Mouse (Mus musculus) stomach, postnatal 0 days (tissue): Measurements from ENCODE around the gene Gfra4. TPM values are rescaled to one million over a fixed set of nuclear protein-coding genes. Genes with fewer than 3 reads are reported as not detected.

Experiments used
- ATAC-seq: fragments of 200-750 bp; cut with Nextera tagmentation; 2 replicates; pipeline ENCODE4 v1.8.0; 2017; ENCODE audit not compliant: low FRiP score, low TSS enrichment
- DNase-seq: peaks from one replicate; pipeline ENCODE4 v3.0.0-alpha.2; 2016; ENCODE audit warnings: low spot score
- H3K27ac ChIP-seq: fragments of 300-500 bp; sonication (generic); replicated peaks from 2 replicates; pipeline ENCODE4 v1.5.1; 2014; ENCODE audit warnings: mild to moderate bottlenecking, control low read depth
- H3K27me3 ChIP-seq: fragments of 300-500 bp; sonication (generic); 2 replicates; pipeline ENCODE4 v1.6.1; 2014; ENCODE audit warnings: low read length; ENCODE audit not compliant: control insufficient read depth, insufficient read depth
- H3K36me3 ChIP-seq: fragments of 300-500 bp; sonication (generic); 2 replicates; pipeline ENCODE4 v1.6.1; 2014; ENCODE audit warnings: low read length, mixed read lengths; ENCODE audit not compliant: control insufficient read depth, insufficient read depth
- H3K4me1 ChIP-seq: fragments of 300-500 bp; sonication (generic); replicated peaks from 2 replicates; pipeline ENCODE4 v1.6.1; 2014; ENCODE audit warnings: antibody characterized with exemption; ENCODE audit not compliant: control insufficient read depth, insufficient read depth
- H3K4me2 ChIP-seq: fragments of 300-500 bp; sonication (generic); replicated peaks from 2 replicates; pipeline ENCODE4 v1.6.1; 2014; ENCODE audit warnings: low read depth, mild to moderate bottlenecking, control low read depth, moderate library complexity
- H3K4me3 ChIP-seq: fragments of 300-500 bp; sonication (generic); 2 replicates; pipeline ENCODE4 v1.5.1; 2014; ENCODE audit warnings: low read depth, low read length, control low read depth
- H3K9ac ChIP-seq: fragments of 300-500 bp; sonication (generic); 2 replicates; pipeline ENCODE4 v1.6.1; 2014; ENCODE audit warnings: mild to moderate bottlenecking, low read length, control low read depth, mixed read lengths
- H3K9me3 ChIP-seq: fragments of 300-500 bp; sonication (generic); 2 replicates; pipeline ENCODE4 v1.6.1; 2016; ENCODE audit warnings: low read length; ENCODE audit not compliant: control insufficient read depth
- CTCF ChIP-seq: IDR thresholded peaks from 2 replicates; pipeline ENCODE4 v1.5.1; 2016; ENCODE audit warnings: antibody characterized with exemption, low read depth, mild to moderate bottlenecking, moderate library complexity
- EP300 ChIP-seq: optimal IDR thresholded peaks from 2 replicates; pipeline ENCODE3; 2016; ENCODE audit warnings: antibody characterized with exemption
- WGBS: fragments of 180-500 bp; shearing (Covaris S2); extraction: QIAGEN DNeasy Blood & Tissue Kit; methylation state at CpG from one replicate; pipeline ENCODE4 v1.1.7; 2014; 5-methylcytosine and 5-hydroxymethylcytosine counted together
- polyA plus RNA-seq: library from polyadenylated mRNA; unstranded; fragments of >200 nt; fragmentation: Nextera tagmentation; extraction: Ambion mirVana; gene quantifications from 2 replicates; pipeline ENCODE4 v1.2.1, GENCODE M21; 2015

Gene Gfra4
- 10.1 and 10.3 TPM in 2 replicates for polyA plus RNA-seq

DNA sequence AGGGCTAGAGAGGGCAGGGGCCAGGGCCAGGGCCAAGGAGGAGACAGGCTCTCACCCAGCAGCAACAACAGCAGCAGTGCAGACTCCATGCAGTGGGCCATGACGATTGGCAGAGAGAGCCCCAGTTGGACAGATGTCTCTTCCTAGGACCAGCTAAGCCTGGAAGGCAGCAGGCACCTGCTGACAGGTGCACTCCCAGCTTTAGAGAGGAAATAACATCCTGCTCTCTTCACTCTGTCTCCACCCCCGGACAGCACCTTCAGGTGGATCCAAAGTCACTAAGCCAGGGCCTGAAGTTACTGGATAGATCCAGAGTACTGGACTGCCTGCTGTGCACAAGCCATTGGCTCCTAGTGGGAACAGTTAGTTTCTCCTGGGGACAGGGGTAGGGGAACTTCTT lies at the start of gene Gfra4:
TSS of gene Gfra4 (minus strand) at position 101 of the 400 bp plus-strand sequence.
- Histone ChIP-seq H3K27ac (no peak within 1 kb of the TSS), H3K27me3 (peaks cover 3% of the 10 kb centered on the region; the same call in 1 of the 2 replicates), H3K4me2 (no peak within 1 kb of the TSS), H3K4me1 (peaks cover 13% of the 10 kb centered on the region), H3K4me3 (no peak within 1 kb of the TSS), H3K9ac (no peak within 1 kb of the TSS), H3K9me3 (no peaks in the 10 kb centered on the region), H3K36me3 (no peaks in the 10 kb centered on the region)
- WGBS, result 71% methylated on average over 2 of the region's 2 CpGs
- ATAC-seq (no peak), DNase-seq (no peak)
- TF ChIP-seq EP300 (no peak), CTCF (no peak)

DNA sequence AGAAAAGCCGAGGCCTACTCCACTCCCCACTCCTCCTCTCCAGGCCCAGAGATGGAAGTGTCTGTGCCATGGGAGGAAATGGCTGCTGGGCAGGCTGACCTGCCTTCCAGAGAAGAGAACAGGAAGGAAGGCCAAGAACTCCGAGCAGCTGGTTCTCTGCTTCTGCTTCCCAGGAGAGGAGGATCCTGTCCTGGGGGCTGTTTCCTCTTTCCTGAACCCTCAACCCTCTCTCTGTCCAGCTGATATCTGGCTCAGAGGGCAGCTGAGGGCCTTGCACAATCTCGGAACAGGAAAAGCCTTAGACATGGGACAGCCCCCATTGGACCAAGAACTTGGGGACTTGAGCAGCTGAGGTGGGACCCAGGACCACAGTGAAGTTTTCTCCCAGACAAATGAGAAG lies 48.0 kb upstream of the Gfra4 start:
- Histone ChIP-seq H3K9ac (no peak overlapping the region), H3K27ac (no peak overlapping the region), H3K27me3 (no peaks in the 10 kb centered on the region), H3K36me3 (no peaks in the 10 kb centered on the region), H3K4me3 (no peak overlapping the region), H3K9me3 (no peaks in the 10 kb centered on the region), H3K4me2 (no peak overlapping the region), H3K4me1 (no peaks in the 10 kb centered on the region)
- DNase-seq (no peak), ATAC-seq (peak; percentile 48; the same call in 1 of the 2 replicates)
- 61% methylated on average over 3 of the region's 3 CpGs for WGBS
- TF ChIP-seq CTCF (no peak), EP300 (no peak)

DNA sequence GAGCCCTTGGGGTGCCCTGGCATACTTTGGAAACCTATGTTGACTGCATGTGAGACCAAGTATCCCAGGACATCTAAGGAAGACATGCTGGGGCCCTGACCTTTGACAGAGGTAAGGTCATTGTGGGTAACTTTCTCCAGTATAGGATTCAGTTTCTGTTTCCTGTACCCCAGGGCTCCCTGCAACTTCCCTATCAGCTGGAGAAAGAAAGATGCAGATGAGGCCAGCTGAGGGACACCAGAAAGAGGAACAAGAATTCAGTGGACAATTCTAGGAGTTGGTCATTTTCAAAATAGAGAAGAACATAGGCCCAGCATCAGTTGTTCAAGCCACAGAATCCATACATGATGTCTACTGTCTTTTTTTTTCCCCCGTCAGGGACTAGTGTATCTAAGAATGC lies 46.7 kb upstream of the Gfra4 start:
- Histone ChIP-seq H3K27me3 (no peaks in the 10 kb centered on the region), H3K36me3 (no peaks in the 10 kb centered on the region), H3K9ac (no peak overlapping the region), H3K27ac (no peak overlapping the region), H3K4me2 (no peak overlapping the region), H3K4me1 (no peaks in the 10 kb centered on the region), H3K4me3 (no peak overlapping the region), H3K9me3 (no peaks in the 10 kb centered on the region)
- DNase-seq, result no peak
- 88% methylated on average over 1 of the region's 1 CpGs for WGBS
- ATAC-seq, result no peak
- TF ChIP-seq EP300 (no peak), CTCF (no peak)

DNA sequence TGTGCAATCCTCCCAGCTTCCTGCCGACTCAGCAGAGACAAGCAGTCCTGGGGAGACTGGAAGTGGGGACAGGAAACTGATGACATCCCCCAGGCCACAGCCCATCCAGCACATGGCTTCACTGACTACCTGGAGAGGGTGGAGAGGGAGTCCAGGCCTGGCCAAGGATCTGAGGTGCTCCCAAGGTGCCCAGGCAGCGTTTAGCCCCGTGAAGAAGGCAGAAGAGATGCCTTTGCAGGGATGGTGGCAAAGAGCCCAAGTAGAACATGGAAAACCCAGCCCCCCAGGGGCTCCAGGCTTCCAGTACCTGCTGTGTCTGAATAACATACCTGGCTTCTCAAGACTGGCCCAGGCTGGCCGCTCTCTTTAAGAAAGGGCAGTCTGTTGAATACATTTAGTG lies 45.7 kb upstream of the Gfra4 start:
- DNase-seq, result no peak
- WGBS, result 74% methylated on average over 4 of the region's 4 CpGs
- Histone ChIP-seq H3K9me3 (no peaks in the 10 kb centered on the region), H3K4me1 (no peaks in the 10 kb centered on the region), H3K4me2 (no peak overlapping the region), H3K27me3 (no peaks in the 10 kb centered on the region), H3K9ac (no peak overlapping the region), H3K36me3 (no peaks in the 10 kb centered on the region), H3K27ac (no peak overlapping the region), H3K4me3 (no peak overlapping the region)
- no peak for TF ChIP-seq EP300
- TF ChIP-seq CTCF, result no peak
- no peak for ATAC-seq

DNA sequence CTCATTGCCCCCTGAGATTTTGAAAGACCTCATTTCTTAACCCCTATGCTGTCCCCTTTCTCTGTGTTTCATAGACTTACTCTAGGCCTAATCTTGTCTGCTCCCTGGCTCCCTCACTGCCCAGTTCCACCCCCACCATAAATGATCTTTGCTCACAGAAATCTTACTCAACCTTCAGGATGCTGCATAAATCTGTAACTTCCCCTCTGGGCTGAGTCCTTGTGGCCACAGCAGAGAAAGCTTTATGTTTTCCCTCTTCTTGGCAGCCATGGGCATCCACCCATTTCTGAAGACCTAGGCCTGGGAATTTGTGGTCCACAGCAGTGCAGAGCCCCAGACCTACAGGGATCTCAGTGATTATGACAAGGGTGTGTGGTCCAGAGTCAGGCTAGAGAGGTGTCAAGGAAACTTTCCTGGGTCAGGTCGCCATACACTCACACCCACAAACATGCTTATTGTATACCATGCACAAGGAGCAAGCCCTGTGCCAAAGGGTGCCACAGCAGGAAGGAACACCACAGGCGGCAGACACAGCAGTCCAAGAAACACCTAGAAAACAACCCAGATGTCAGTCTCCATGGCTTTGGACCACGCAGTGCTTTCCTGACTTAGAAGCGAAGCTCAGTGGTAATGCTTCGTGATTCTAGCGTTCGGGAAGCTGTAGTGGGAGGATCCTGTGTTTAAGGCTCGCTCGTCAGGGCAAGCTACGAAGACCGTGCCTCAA lies 43.9 kb upstream of the Gfra4 start, which contains the start of gene Siglec1:
TSS of gene Siglec1 (minus strand) at position 99 of the 724 bp plus-strand sequence.
- 84% methylated on average over 11 of the region's 11 CpGs for WGBS
- ATAC-seq, result no peak
- no peak for TF ChIP-seq EP300
- H3K4me1 ChIP-seq, result no peaks in the 10 kb centered on the region
- no peaks in the 10 kb centered on the region for H3K27me3 ChIP-seq
- H3K4me3 ChIP-seq, result no peak within 1 kb of the TSS
- no peak within 1 kb of the TSS for H3K9ac ChIP-seq
- H3K4me2 ChIP-seq, result no peak within 1 kb of the TSS
- H3K27ac ChIP-seq, result peak within 1 kb of the TSS; percentile 40; the same call in 1 of the 2 replicates
- H3K9me3 ChIP-seq, result no peaks in the 10 kb centered on the region
- DNase-seq, result no peak
- H3K36me3 ChIP-seq, result no peaks in the 10 kb centered on the region

DNA sequence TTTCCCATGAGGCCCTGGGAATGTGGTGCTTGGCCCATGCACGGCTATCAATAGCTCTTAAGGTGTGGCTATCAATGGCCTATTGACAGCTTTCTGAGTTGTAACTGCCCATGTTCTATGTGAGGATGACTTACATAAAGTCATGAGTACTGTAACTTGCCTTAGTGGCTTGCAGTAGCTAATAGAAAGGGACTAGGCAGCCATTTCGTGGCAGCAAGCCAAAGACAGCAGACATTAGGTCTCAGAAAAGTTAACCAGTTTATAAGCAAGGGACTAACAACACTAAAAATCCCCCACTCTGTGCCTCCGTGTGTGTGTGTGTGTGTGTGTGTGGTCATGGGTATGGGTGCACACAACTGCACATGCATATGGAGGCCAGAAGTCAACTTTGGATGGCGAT lies 41.3 kb upstream of the Gfra4 start:
- TF ChIP-seq EP300 (no peak), CTCF (no peak)
- Histone ChIP-seq H3K4me1 (no peaks in the 10 kb centered on the region), H3K4me3 (no peak overlapping the region), H3K4me2 (no peak overlapping the region), H3K9ac (no peak overlapping the region), H3K27ac (no peak overlapping the region), H3K27me3 (no peaks in the 10 kb centered on the region), H3K9me3 (no peaks in the 10 kb centered on the region), H3K36me3 (no peaks in the 10 kb centered on the region)
- WGBS, result 81% methylated on average over 4 of the region's 4 CpGs
- no peak for ATAC-seq
- no peak for DNase-seq
